Mouse (Mus musculus): ENCODE measurements around the gene Apex2.

- no peak for TF ChIP-seq POLR2A (IDR thresholded peaks at IDR 0.05; ENCODE audit: extremely low read depth, insufficient read depth, low read length)
- TF ChIP-seq CTCF (IDR thresholded peaks at IDR 0.05; ENCODE audit: extremely low read depth, insufficient read depth, low read length) = no peak
These were observed 4.5 kb upstream of the Apex2 start for GRCm38 (mm10) chrX:150594176-150594575.

All from cortical plate, adult 2 months (tissue).